Mouse (Mus musculus) mature B cell (primary cell): ENCODE data around the gene Zfp951.
"Not testable (repeated sequence)": the region's sequence is repeated elsewhere in the genome, so short reads cannot be mapped to it uniquely, and the experiment has no call there.

ENCODE experiments used
- in situ Hi-C: fragments of 300-500 bp; cut with MboI; formaldehyde crosslinking; loops from 2 replicates; pipeline ENCODE4 v1.14.3; 2019

Zfp951 gene

DNA sequence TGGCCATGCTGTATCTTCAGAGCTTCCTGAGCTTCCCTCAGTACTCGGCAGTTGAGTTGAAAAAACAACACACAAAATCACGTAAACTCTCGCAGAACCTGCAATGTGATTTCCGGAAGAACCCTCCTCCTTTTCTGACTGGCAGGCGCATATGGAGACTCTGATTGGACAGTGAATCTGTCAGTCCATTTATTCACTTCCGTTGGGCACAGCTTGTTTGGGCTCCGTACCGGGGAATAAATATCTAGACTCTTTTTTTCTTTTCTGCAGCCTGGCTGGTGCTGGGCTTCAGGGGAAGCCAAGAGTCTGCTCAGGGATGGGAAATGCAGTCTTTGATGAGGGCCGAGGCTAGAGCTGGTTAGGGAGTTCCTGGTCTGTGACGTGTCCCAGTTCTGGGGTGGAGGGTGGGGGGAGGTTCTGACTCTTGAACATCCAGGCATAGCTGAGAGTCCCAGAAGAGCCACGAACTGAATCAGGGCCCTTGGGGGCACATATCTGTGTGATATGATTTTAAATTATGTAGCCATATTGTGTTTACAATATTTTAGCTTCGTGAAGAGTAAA, at the start of gene Zfp951:
Zfp951 (minus strand) TSS at position 109 of the 564 bp plus-strand sequence.
- in situ Hi-C loops = not testable (repeated sequence)

DNA sequence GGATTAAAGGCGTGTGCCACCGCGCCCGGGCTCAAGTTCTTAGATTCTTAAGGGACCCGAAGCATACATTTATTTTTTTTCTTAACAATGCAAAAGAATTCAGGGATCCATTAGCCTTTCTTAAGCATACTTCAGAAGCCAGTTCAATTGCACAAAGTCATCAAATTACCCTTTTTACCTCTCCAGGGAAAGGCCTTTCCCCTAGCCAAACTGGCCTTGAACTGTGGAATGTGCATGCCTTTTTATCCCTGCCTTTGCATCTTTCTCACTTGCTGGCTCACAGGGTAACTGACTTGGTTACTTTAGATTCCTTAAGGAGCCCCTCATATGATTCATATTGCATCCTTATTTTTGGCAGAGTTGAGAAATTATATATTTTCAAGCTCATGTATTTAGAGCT, 46.7 kb upstream of the Zfp951 start:
- in situ Hi-C loops = not testable (repeated sequence)

DNA sequence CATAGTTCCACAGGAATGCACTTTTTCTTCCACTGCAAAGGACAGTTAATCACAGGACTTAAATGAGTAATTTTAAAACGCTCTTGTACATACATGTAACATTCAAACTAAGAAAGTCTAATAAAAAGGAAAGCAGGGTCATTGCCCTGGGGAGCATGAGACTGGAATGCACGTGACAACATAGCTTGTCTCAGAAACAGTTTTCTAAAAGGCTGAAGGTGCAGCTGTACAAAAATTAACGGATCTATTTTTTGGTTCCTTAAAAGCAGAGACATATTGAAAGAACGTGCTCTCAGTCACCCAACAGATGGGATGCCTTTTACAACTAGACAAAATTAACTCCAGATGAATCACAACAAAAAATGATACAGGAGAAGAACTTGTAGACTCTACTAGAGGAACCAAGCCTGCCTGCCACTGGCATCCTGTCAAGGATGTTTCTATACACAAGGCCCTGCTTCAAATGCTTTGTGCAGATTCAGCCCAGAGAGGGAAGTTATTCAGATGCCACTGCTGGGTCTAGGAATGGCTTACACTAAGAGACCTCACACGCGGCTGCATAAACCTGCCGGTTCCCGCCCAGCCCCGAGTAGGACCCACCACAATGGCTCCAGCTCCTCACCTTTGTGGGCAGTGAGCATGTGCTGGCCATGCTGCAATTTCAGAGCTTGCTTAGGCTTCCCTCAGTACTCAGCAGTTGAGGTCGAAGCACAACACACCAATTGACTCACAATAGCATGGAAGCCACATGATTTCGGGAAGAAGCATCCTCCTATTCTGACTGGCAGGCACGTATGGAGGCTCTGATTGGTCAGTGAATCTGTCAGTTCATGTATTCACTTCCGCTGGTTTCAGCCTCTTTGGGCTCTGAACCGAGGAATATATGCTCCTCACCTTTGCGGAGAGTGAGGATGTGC, 567 bp downstream of the Zfp951 start:
- in situ Hi-C loops = not testable (repeated sequence)

DNA sequence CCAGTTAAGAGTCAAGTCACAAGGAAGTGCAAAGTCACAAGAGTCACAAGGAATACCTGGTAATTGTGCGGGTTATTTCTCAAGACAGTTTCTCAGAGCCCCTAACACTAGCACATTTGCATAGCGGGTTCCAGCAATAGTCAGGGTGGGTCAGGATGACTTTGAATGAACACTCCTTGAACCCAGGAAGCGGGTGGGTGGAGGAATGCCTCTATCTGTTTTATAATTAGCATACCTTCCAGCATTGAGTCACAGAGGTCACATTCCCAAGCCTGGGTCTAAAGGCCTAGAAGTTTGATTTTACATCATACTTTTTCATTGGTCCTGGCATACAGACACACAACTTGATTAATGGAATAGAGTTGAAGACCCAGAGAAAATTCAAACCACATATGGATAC, 5.3 kb downstream of the Zfp951 start:
- in situ Hi-C loops = not testable (repeated sequence)

DNA sequence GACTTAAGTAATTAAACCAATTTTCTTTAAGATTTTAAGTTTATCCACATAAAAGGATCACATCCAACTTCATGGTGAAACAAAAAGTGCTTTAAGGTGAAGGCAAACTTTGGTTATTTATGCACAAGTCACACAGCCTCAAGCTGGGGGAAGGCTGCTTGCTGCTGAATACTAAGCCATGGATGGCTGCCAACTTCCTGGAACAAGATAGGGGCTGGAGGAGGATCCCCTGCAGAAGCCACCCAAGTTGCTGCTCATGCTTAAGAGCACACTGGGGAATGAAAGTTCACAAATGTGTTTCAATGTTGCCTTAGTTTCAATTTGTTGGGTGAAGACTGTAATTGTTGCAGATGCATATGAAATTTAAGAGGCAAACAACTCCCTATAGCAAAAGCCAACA, 26.5 kb downstream of the Zfp951 start:
- in situ Hi-C loops = no loop called here

DNA sequence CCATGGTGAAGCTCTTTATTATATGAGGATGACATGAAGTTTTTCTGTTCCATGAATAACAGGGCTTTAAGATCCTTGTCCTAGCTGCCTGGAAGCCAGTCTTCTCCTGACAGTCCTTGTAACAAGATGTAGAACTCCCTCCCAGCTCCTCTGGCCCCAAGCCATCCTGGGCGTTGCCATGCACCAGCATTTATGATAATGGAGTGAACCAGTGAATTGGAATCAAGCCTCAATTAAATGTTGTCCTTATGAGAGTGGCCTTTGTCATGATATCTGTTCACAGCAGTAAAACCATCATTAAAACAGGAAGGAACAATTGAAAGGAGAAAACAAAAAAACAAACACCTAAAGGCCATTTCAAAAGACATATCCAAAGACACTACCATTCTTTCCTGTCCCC, 30.3 kb downstream of the Zfp951 start:
- in situ Hi-C loops = no loop called here

DNA sequence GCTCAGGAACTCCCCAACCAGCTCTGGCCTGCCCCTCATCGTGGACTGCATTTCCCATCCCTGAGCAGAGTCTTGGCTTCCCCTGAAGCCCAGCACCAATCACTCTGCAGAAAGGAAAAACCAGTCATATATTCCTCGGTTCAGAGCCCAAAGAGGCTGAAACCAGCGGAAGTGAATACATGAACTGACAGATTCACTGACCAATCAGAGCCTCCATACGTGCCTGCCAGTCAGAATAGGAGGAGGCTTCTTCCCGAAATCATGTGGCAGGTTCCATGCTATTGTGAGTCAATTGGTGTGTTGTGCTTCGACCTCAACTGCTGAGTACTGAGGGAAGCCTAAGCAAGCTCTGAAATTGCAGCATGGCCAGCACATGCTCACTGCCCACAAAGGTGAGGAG, 89.7 kb downstream of the Zfp951 start:
- in situ Hi-C loops = not testable (repeated sequence)
